Mouse (Mus musculus) megakaryocyte progenitor cell, adult 5-6 weeks (primary cell): ENCODE measurements around the gene 4930550C14Rik. TPM values are rescaled to one million over a fixed set of nuclear protein-coding genes. Genes with fewer than 3 reads are reported as not detected.

ENCODE experiments used
- ATAC-seq: replicated peaks from 2 replicates; pipeline ENCODE4 v1.8.0; 2016; ENCODE audit warnings: mild to moderate bottlenecking, moderate TSS enrichment, inconsistent platforms; ENCODE audit not compliant: poor library complexity
- total RNA-seq, 2 experiments: library from RNA; stranded (forward) in 1 of 2; stranded (reverse) in 1 of 2; fragments of 157-497, 149-512 nt in 1 of 2; fragments of 200-1000 nt in 1 of 2; gene quantifications; 2 replicates each; pipeline versions ENCODE4 v1.2.3 to v1.2.4; 2015 to 2017

Gene 4930550C14Rik
- 0.32 and 0.44 TPM in 2 replicates for total RNA-seq (2015)
- 0.50 TPM in 1 of 2 replicates, not detected in the other for total RNA-seq (2017)

DNA sequence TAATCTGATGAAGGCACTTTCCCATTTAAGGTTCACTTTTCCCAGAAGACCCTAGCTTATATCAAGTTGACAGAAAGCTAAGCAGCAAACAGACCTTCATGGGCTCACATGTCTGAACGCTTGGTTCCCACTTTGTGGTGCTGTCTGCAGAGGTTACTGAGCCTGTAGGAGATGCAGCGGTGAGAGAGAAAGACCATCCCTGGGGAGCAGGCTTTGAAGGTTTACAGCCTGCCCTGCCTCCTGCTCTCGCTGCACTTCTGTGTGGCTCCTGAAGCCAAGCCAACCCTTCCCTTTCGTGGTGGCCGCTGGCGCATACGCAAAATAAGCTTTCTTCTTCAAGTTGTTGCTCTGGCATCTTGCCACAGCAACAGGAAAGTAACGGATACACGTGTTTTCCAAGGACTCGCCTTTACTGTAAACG, at the start of gene 4930550C14Rik:
4930550C14Rik (plus strand) TSS at position 35 of the 421 bp plus-strand sequence.
- ATAC-seq, result no peak; the same call in 1 of the 2 replicates

- no peak for ATAC-seq
Measured at GRCm38 (mm10) chr9:53353161-53353560, 49.0 kb upstream of the 4930550C14Rik start.

DNA sequence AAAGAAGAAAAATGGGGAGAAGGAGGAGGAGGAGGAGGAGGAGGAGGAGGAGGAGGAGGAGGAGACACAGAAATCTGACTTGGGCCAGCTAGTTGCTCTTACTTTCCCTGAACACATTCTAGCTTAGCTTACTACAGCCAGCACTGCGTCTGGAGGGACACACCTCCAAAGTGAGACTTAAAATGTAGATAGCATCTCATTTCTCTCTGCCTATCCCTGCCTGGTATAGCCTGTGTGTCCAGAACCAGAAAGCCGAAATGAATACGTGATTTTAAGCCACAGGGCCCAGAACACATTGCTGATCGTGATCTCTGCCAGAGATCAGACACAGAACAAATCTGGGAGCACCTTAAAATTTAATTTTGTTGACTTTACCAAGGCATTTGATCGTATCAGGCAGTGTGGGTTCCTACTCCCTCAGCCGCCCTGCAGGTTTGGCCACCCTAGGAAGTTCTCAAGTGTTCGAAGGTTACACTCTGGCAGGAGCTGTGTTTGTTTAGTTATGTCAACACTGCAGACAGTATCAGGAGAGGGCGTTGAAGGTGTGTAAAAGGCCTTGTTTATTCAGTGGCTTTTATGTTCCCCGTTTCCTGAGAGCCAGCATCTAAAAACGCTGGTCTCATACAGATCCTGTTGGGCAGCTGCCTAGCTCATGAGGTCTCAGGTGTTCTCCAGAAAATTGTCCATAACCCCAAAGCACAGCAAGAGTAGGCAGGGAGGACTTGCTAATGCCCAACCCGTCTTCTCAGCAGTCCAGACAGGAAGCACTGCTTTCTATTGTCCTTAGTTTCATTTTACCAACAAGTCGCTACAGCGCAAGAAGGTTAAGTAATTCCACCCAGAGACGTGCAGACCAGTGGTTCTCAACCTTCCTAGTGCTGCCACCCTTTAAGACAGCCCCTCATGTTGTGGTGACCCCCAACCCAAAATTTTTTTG, 45.6 kb upstream of the 4930550C14Rik start:
- ATAC-seq, result peak; percentile 68

DNA sequence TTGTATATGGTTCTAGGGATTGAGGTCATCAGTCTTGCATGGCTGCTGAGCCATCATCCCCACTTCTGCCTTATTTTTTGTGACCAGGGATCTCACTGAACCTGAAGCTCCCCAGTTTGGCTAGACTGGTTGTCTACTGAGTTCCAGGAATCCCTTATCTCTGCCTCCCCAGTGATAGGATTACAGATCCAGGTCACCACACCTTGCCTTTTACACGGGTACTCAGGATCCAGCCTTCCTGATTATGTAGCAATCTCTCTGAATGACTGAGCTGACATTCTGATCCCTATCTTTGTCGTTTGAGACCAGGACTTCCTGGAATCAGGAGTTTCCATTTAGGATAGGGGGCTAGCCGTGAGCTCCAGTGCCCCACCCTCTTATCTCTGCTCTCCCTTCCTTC, 30.8 kb upstream of the 4930550C14Rik start:
- ATAC-seq, result no peak

DNA sequence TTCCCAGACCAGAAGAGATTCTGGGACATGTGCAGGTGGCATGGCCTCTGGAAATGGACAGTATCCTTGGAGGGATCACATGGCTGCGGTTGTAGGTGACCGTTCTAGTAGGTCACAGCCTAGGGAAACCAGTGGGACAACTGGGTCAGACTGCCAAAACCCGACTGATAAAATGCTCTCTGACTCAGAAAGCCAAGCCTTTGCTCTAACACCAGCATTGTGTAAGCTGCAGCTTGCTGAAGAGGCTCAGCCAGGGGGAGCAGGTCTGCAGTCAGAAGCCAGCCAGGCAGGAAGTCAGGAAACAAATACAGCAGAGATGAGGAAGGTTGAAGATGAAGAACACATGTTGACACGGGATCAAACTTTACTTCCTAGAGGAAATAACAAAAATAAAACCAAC, 26.2 kb upstream of the 4930550C14Rik start:
- ATAC-seq, result no peak

- peak; percentile 66 for ATAC-seq
Measured at GRCm38 (mm10) chr9:53376820-53377219, 25.3 kb upstream of the 4930550C14Rik start.

DNA sequence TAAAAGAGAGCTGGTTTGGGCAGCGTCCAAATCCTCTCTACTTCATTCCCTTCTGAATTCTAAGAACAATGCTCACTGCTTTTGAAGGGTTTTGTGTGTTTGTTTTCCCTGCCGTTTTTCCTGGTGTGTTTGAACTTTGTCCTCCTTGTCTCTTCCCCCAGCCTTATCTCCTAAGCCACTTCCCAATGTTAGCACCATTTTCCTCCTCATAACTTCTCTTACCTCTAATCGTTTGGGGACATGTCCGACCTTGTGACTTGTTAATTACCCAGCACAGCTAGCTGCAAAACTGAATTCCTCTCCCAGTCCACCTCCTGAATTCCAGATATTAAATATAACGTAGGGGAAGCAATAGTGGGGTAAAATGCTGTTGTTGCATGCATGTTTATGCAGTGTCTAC, 24.5 kb upstream of the 4930550C14Rik start:
- ATAC-seq, result no peak

- ATAC-seq, result no peak
Measured at GRCm38 (mm10) chr9:53378171-53378570, 24.0 kb upstream of the 4930550C14Rik start.

DNA sequence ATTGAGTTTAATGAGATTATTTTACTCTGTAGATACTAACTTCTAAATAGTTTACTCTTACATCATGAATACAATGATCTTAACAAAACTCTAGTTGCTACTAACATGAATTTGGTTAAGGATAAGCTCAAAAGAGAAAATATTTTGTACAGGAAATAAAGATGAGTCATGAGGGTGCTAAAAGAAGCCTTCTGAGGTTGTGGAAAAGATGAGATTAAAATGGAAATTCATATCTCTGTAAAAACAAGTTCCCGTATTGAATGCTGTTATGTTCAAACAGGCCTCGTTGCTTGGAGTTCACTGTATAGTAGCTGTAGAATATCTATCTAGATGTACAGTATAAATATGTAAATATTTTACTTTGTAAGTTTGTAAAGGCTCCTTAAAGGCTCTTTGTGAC, 21.5 kb upstream of the 4930550C14Rik start:
- no peak for ATAC-seq

- ATAC-seq, result no peak
Measured at GRCm38 (mm10) chr9:53381113-53381615, 21.0 kb upstream of the 4930550C14Rik start.

DNA sequence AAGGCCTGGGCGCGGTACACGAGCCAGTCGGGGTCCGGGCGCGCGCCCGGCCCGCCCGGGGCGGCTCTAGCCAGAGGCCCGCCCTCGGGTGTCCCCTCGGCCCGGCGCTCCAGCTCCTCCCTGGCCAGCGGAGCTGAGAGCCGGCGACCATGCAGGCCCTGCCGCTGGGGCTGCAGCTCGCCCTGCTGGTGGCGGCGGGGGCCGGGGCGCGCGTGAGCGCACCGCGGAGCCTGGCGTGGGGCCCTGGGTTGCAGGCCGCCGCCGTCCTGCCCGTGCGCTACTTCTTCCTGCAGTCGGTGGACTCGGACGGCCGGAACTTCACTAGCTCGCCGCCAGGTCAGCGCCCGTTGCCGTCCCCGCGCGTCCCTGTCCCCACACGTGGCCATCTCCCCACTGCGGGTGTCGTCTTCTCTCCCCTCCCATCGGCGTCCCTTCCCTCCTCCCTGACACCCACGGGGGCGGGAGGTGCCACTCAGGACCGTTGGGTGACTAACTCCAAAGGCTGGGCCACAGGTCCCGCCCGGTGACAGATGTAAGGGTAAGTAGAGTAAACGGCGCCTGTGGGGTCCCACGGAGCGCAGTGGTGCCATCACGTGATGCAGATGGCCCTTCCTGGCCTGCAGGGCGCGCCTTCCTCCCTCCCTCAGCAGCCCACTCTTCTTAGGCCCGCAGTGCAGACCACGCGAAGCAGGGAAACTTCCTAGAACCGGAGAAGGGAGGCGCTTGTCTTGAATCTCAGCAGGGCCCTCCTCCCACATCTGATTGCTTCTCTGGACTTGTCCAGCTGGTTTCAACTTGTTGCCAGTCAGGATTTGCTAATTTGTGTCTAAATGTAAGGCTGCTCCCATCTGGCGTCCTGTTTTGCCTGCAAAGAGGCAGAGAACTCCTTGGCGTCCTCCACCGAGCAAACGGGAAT, 17.9 kb upstream of the 4930550C14Rik start, which contains the start of gene Kdelc2:
Kdelc2 (plus strand) TSS at position 75 of the 916 bp plus-strand sequence.
- ATAC-seq, result peak; percentile 78

DNA sequence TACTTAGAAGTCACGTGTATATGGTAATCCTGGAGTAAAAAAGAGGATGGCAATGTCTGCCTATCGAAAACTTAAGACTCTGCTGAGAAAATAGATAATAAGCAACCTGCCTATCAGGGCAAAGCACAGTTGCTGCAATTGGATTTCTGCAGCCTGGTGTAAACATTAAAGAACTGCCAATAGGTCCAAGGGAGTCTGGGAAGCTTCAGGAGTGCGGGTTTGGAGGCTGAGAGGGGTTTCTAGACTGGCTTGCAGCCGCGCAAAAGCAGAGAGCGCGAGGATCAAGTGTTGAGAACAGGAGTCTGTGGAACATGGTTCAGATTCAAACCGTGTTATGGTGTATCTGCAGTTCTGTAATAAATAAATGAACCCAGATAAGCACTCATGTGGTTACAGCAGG, 17.3 kb upstream of the 4930550C14Rik start:
- ATAC-seq, result 0 out of 2 replicates have a peak, but pooled peaks have one; percentile 2

GRCm38 (mm10) chr9:53387431-53387830, 14.7 kb upstream of the 4930550C14Rik start:
- 0 out of 2 replicates have a peak, but pooled peaks have one; percentile 15 for ATAC-seq

DNA sequence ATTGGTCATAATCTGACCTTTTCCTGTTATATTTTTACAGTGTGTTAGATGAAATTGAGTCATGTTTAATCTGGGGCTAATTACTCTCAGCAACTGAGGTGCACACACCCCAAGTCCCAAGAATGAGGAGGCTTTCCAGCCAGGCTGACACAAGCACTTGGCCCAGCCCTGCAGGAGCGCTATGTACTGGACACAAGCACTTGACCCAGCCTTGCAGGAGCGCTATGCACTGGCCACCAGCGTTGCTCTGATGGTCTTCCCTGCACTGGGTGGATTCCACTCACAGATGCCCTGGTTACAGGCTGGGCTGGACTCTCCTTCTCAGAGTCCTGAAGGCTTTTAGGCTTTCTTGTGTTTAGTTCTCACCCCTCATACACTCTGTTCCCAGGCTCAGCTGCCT, 13.0 kb upstream of the 4930550C14Rik start:
- ATAC-seq, result no peak

GRCm38 (mm10) chr9:53390136-53390535, 12.0 kb upstream of the 4930550C14Rik start:
- peak; percentile 4; the same call in 1 of the 2 replicates for ATAC-seq

GRCm38 (mm10) chr9:53397685-53398387, 4.3 kb upstream of the 4930550C14Rik start:
- ATAC-seq, result peak; percentile 12; the same call in 1 of the 2 replicates

- peak; percentile 95 for ATAC-seq
Measured at GRCm38 (mm10) chr9:53398388-53398700, 3.8 kb upstream of the 4930550C14Rik start.

- ATAC-seq, result no peak
Measured at GRCm38 (mm10) chr9:53399537-53399936, 2.6 kb upstream of the 4930550C14Rik start.

DNA sequence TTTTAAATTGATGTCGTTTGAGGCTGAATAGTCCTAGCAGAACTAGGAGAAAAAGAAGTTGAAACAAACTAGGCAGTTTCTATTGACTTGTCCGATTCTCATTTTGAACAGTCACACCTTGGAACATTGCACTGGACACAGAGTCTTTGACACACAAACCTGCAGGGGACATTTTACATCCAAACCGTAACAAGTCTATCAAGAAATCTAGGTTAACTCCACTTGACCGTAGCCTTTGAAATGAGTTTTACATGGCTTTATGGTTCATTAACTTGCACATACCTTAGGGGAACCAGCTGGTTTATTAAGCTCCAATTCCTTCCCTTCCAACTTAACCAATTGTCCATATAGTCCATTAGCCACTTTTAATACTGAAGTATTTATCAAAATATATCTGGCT, 1.4 kb upstream of the 4930550C14Rik start:
- no peak for ATAC-seq

DNA sequence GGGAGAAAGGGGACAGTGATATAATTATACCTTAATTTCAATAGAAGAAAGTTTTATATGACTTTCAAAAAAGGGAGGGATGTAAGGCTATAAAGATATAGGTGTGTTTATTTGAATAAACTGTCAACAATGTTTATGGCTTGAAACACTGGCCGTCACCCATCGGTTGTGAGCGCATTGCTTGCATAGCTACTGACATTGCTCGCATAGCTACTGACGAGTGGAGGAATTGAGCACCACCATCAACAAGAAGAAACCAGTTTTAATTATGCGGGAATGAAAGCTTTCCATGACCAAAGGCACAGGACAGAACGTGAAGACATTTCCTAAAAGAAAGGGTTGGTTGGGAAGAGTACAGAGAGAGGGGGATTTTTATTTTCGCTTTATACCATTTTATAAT, 979 bp upstream of the 4930550C14Rik start:
- no peak for ATAC-seq
